Mouse (Mus musculus): Measurements from ENCODE around the gene Galnt7.

- TF ChIP-seq CTCF (IDR thresholded peaks at IDR 0.05; ENCODE audit: low read depth) (no peak), EP300 (IDR thresholded peaks at IDR 0.05; ENCODE audit: low read depth) (no peak)
Measured at GRCm38 (mm10) chr8:57565039-57565438, 87.8 kb downstream of the Galnt7 start.
